Mouse (Mus musculus) heart, embryonic 16.5 days (tissue): ENCODE results near the gene Hmx1. TPM values are rescaled to one million over a fixed set of nuclear protein-coding genes. Genes with fewer than 3 reads are reported as not detected.

Source experiments
- ATAC-seq: fragments of 200-750 bp; cut with Nextera tagmentation; replicated peaks from 2 replicates; pipeline ENCODE4 v1.8.0; 2017; ENCODE audit warnings: moderate number of reproducible peaks; ENCODE audit not compliant: insufficient read depth, low FRiP score; ENCODE audit errors: extremely low read depth
- H3K27ac ChIP-seq: fragments of 300-500 bp; sonication (generic); 2 replicates; pipeline ENCODE4 v1.5.1; 2014; ENCODE audit warnings: mild to moderate bottlenecking, low read length, control low read depth, moderate library complexity
- H3K27me3 ChIP-seq: fragments of 300-500 bp; sonication (generic); 2 replicates; pipeline ENCODE4 v1.6.1; 2014; ENCODE audit warnings: low read length, mixed read lengths; ENCODE audit not compliant: control insufficient read depth, insufficient read depth
- H3K36me3 ChIP-seq: fragments of 300-500 bp; sonication (generic); 2 replicates; pipeline ENCODE4 v1.6.1; 2014; ENCODE audit not compliant: control insufficient read depth, insufficient read depth
- H3K4me1 ChIP-seq: fragments of 300-500 bp; sonication (generic); 2 replicates; pipeline ENCODE4 v1.6.1; 2014; ENCODE audit warnings: low read length, mixed read lengths; ENCODE audit not compliant: control insufficient read depth, insufficient read depth
- H3K4me2 ChIP-seq: fragments of 300-500 bp; sonication (generic); 2 replicates; pipeline ENCODE4 v1.6.1; 2014; ENCODE audit warnings: low read depth, mild to moderate bottlenecking, control low read depth, low read length
- H3K4me3 ChIP-seq: fragments of 300-500 bp; sonication (generic); 2 replicates; pipeline ENCODE4 v1.5.1; 2014; ENCODE audit warnings: mild to moderate bottlenecking, control low read depth, low read length
- H3K9ac ChIP-seq: fragments of 300-500 bp; sonication (generic); 2 replicates; pipeline ENCODE4 v1.6.1; 2014; ENCODE audit warnings: low read length, control low read depth
- H3K9me3 ChIP-seq: fragments of 300-500 bp; sonication (generic); replicated peaks from 2 replicates; pipeline ENCODE4 v1.6.1; 2016; ENCODE audit warnings: low read length; ENCODE audit not compliant: control insufficient read depth
- WGBS: fragments of 180-500 bp; shearing (Covaris S2); extraction: QIAGEN DNeasy Blood & Tissue Kit; methylation state at CpG from one replicate; pipeline ENCODE4 v1.1.7; 2014; 5-methylcytosine and 5-hydroxymethylcytosine counted together
- polyA plus RNA-seq: library from polyadenylated mRNA; unstranded; fragments of >200 nt; fragmentation: Nextera tagmentation; extraction: Ambion mirVana; gene quantifications from 2 replicates; pipeline ENCODE4 v1.2.1, GENCODE M21; 2015

Hmx1 gene
- polyA plus RNA-seq, 1 experiment from 2014 or later, result not detected

GRCm38 (mm10) chr5:35379815-35380214 lies 9.1 kb upstream of the Hmx1 start:
- H3K9ac ChIP-seq, result no peak overlapping the region
- no peak for ATAC-seq
- 4% methylated on average over 4 of the region's 4 CpGs for WGBS
- H3K27me3 ChIP-seq, result peaks cover 87% of the 10 kb centered on the region
- no peaks in the 10 kb centered on the region for H3K9me3 ChIP-seq
- no peak overlapping the region for H3K27ac ChIP-seq
- no peaks in the 10 kb centered on the region for H3K36me3 ChIP-seq
- no peak overlapping the region for H3K4me3 ChIP-seq
- no peaks in the 10 kb centered on the region for H3K4me1 ChIP-seq
- H3K4me2 ChIP-seq, result no peak overlapping the region

- ATAC-seq, result no peak
- H3K4me2 ChIP-seq, result peak overlapping the region; percentile 61
- H3K9ac ChIP-seq, result no peak overlapping the region
- WGBS, result 3% methylated on average over 38 of the region's 38 CpGs
- H3K4me3 ChIP-seq, result peak overlapping the region; percentile 48
- no peaks in the 10 kb centered on the region for H3K36me3 ChIP-seq
- peaks cover 100% of the 10 kb centered on the region for H3K27me3 ChIP-seq
- H3K4me1 ChIP-seq, result peaks cover 12% of the 10 kb centered on the region
- peaks cover 6% of the 10 kb centered on the region for H3K9me3 ChIP-seq
- no peak overlapping the region for H3K27ac ChIP-seq
These were observed 946 bp upstream of the Hmx1 start for GRCm38 (mm10) chr5:35387834-35388490.

GRCm38 (mm10) chr5:35389441-35389840 lies 533 bp downstream of the Hmx1 start:
- Histone ChIP-seq H3K27ac (no peak overlapping the region), H3K9ac (no peak overlapping the region), H3K4me3 (no peak overlapping the region), H3K27me3 (peaks cover 98% of the 10 kb centered on the region), H3K36me3 (no peaks in the 10 kb centered on the region), H3K9me3 (peaks cover 6% of the 10 kb centered on the region), H3K4me2 (no peak overlapping the region; the same call in 1 of the 2 replicates), H3K4me1 (peaks cover 12% of the 10 kb centered on the region)
- WGBS, result 7% methylated on average over 11 of the region's 11 CpGs
- no peak for ATAC-seq

GRCm38 (mm10) chr5:35389915-35390314 lies 1.0 kb downstream of the Hmx1 start:
- Histone ChIP-seq H3K27ac (no peak overlapping the region), H3K4me3 (no peak overlapping the region), H3K4me2 (no peak overlapping the region), H3K4me1 (peaks cover 12% of the 10 kb centered on the region), H3K36me3 (no peaks in the 10 kb centered on the region), H3K9ac (no peak overlapping the region), H3K27me3 (peaks cover 98% of the 10 kb centered on the region), H3K9me3 (peaks cover 6% of the 10 kb centered on the region)
- no peak for ATAC-seq
- 45% methylated on average over 3 of the region's 3 CpGs for WGBS

- ATAC-seq, result no peak
- peak overlapping the region; percentile 70; the same call in 1 of the 2 replicates for H3K4me2 ChIP-seq
- peaks cover 6% of the 10 kb centered on the region for H3K9me3 ChIP-seq
- H3K4me1 ChIP-seq, result peaks cover 12% of the 10 kb centered on the region
- no peak overlapping the region for H3K9ac ChIP-seq
- H3K27me3 ChIP-seq, result peaks cover 98% of the 10 kb centered on the region
- 3% methylated on average over 22 of the region's 22 CpGs for WGBS
- H3K27ac ChIP-seq, result no peak overlapping the region
- no peaks in the 10 kb centered on the region for H3K36me3 ChIP-seq
- peak overlapping the region; percentile 53 for H3K4me3 ChIP-seq
These were observed 2.1 kb downstream of the Hmx1 start for GRCm38 (mm10) chr5:35390848-35391655.

- peaks cover 12% of the 10 kb centered on the region for H3K4me1 ChIP-seq
- H3K9ac ChIP-seq, result no peak overlapping the region
- peaks cover 6% of the 10 kb centered on the region for H3K9me3 ChIP-seq
- whole genome bisulfite sequencing, result under 1% methylated on average over 67 of the region's 88 CpGs
- peak overlapping the region; percentile 70 for H3K4me2 ChIP-seq
- peaks cover 95% of the 10 kb centered on the region for H3K27me3 ChIP-seq
- H3K27ac ChIP-seq, result no peak overlapping the region
- no peaks in the 10 kb centered on the region for H3K36me3 ChIP-seq
- no peak for ATAC-seq
- H3K4me3 ChIP-seq, result peak overlapping the region; percentile 53
These were observed 2.9 kb downstream of the Hmx1 start for GRCm38 (mm10) chr5:35391656-35392333.

GRCm38 (mm10) chr5:35392334-35392695 lies 3.4 kb downstream of the Hmx1 start:
- Histone ChIP-seq H3K27ac (no peak overlapping the region), H3K4me3 (peak overlapping the region; percentile 53), H3K36me3 (no peaks in the 10 kb centered on the region), H3K9ac (no peak overlapping the region), H3K27me3 (peaks cover 95% of the 10 kb centered on the region), H3K4me1 (peaks cover 12% of the 10 kb centered on the region), H3K9me3 (peaks cover 6% of the 10 kb centered on the region), H3K4me2 (peak overlapping the region; percentile 70)
- ATAC-seq, result no peak
- WGBS, result 2% methylated on average over 37 of the region's 37 CpGs

- peak overlapping the region; percentile 33 for H3K4me3 ChIP-seq
These were observed 6.9 kb downstream of the Hmx1 start for GRCm38 (mm10) chr5:35395566-35396440.

More at GRCm38 (mm10) chr5:35395566-35396440, 6.9 kb downstream of the Hmx1 start:
- peak overlapping the region; percentile 42; the same call in 1 of the 2 replicates for H3K4me2 ChIP-seq
- 5% methylated on average over 9 of the region's 9 CpGs for WGBS
- no peak overlapping the region for H3K9ac ChIP-seq
- no peak for ATAC-seq
- no peaks in the 10 kb centered on the region for H3K9me3 ChIP-seq
- H3K36me3 ChIP-seq, result no peaks in the 10 kb centered on the region
- H3K27me3 ChIP-seq, result peaks cover 95% of the 10 kb centered on the region
- H3K4me1 ChIP-seq, result peaks cover 13% of the 10 kb centered on the region
- H3K27ac ChIP-seq, result no peak overlapping the region
